Mouse (Mus musculus) neural tube, embryonic 10.5 days (tissue): ENCODE measurements around the gene Gm15155.
A peak's percentile ranks its signal among the peaks of the same experiment; 100 is the strongest.
"Not testable (repeated sequence)": the region's sequence is repeated elsewhere in the genome, so short reads cannot be mapped to it uniquely, and the experiment has no call there.

Source experiments
- DNase-seq: peaks from one replicate; pipeline ENCODE4 v3.0.0-alpha.2; 2017; ENCODE audit warnings: low spot score; ENCODE audit errors: extremely low spot score

Gene Gm15155

GRCm38 (mm10) chrX:155624341-155624841 is at the start of gene Gm15155:
TSS of gene Gm15155 (plus strand) at chrX:155624741.
- peak; percentile 23 for DNase-seq

- no peak for DNase-seq
These were observed 44.8 kb upstream of the Gm15155 start for GRCm38 (mm10) chrX:155579791-155580190.

- no peak for DNase-seq
These were observed 40.0 kb upstream of the Gm15155 start for GRCm38 (mm10) chrX:155584586-155584985.

GRCm38 (mm10) chrX:155591490-155591889 is 33.1 kb upstream of the Gm15155 start:
- no peak for DNase-seq

GRCm38 (mm10) chrX:155592467-155592866 is 32.1 kb upstream of the Gm15155 start:
- no peak for DNase-seq

- DNase-seq: no peak
These were observed 29.9 kb upstream of the Gm15155 start for GRCm38 (mm10) chrX:155594685-155595084.

- DNase-seq: no peak
These were observed 28.2 kb upstream of the Gm15155 start for GRCm38 (mm10) chrX:155596390-155596789.

GRCm38 (mm10) chrX:155601196-155601595 is 23.3 kb upstream of the Gm15155 start:
- no peak for DNase-seq

GRCm38 (mm10) chrX:155622527-155622926 is 2.0 kb upstream of the Gm15155 start:
- peak; percentile 20 for DNase-seq

- DNase-seq: peak; percentile 29
These were observed 1.5 kb upstream of the Gm15155 start for GRCm38 (mm10) chrX:155622961-155623599.

- peak; percentile 29 for DNase-seq
These were observed 750 bp upstream of the Gm15155 start, which contains the start of gene Ptchd1 for GRCm38 (mm10) chrX:155623701-155624281. TSS of gene Ptchd1 (minus strand) at chrX:155623814.

- no peak for DNase-seq
These were observed 354 bp downstream of the Gm15155 start for GRCm38 (mm10) chrX:155624895-155625294.

GRCm38 (mm10) chrX:155625671-155626196 is 1.2 kb downstream of the Gm15155 start:
- DNase-seq: peak; percentile 12

GRCm38 (mm10) chrX:155643975-155644374 is 19.4 kb downstream of the Gm15155 start:
- DNase-seq: peak; percentile 15

- no peak for DNase-seq
These were observed 21.4 kb downstream of the Gm15155 start for GRCm38 (mm10) chrX:155645975-155646374.

GRCm38 (mm10) chrX:155657971-155658370 is 33.4 kb downstream of the Gm15155 start:
- no peak for DNase-seq

- not testable (repeated sequence) for DNase-seq
These were observed 65.9 kb downstream of the Gm15155 start for GRCm38 (mm10) chrX:155690440-155690839.

- no peak for DNase-seq
These were observed 99.6 kb downstream of the Gm15155 start for GRCm38 (mm10) chrX:155724157-155724556.

- no peak for DNase-seq
These were observed 103.8 kb downstream of the Gm15155 start for GRCm38 (mm10) chrX:155728387-155728786.

GRCm38 (mm10) chrX:155888118-155888517 is 263.6 kb downstream of the Gm15155 start:
- DNase-seq: no peak

- no peak for DNase-seq
These were observed 275.5 kb downstream of the Gm15155 start for GRCm38 (mm10) chrX:155900040-155900439.

- no peak for DNase-seq
These were observed 277.2 kb downstream of the Gm15155 start for GRCm38 (mm10) chrX:155901742-155902141.

GRCm38 (mm10) chrX:155903108-155903507 is 278.6 kb downstream of the Gm15155 start:
- no peak for DNase-seq
